Mouse (Mus musculus) heart, postnatal 0 days (tissue): ENCODE data around the gene Ccdc188. TPM values are rescaled to one million over a fixed set of nuclear protein-coding genes. Genes with fewer than 3 reads are reported as not detected.
A peak's percentile ranks its signal among the peaks of the same experiment; 100 is the strongest.

ENCODE experiments used
- ATAC-seq: fragments of 200-750 bp; cut with Nextera tagmentation; 2 replicates; pipeline ENCODE4 v1.8.0; 2017; ENCODE audit warnings: low read depth, moderate number of reproducible peaks, moderate library complexity; ENCODE audit not compliant: insufficient read depth
- DNase-seq: peaks from one replicate; pipeline ENCODE4 v3.0.0-alpha.2; 2016; ENCODE audit warnings: low spot score
- H3K27ac ChIP-seq: fragments of 300-500 bp; sonication (generic); 2 replicates; pipeline ENCODE4 v1.5.1; 2014; ENCODE audit warnings: low read depth, mild to moderate bottlenecking
- H3K27me3 ChIP-seq: fragments of 300-500 bp; sonication (generic); 2 replicates; pipeline ENCODE4 v1.6.1; 2014; ENCODE audit warnings: low read length, mixed read lengths; ENCODE audit not compliant: control insufficient read depth, insufficient read depth
- H3K36me3 ChIP-seq: fragments of 300-500 bp; sonication (generic); replicated peaks from 2 replicates; pipeline ENCODE4 v1.6.1; 2014; ENCODE audit warnings: low read length, mixed read lengths; ENCODE audit not compliant: control insufficient read depth, insufficient read depth
- H3K4me1 ChIP-seq: fragments of 300-500 bp; sonication (generic); 2 replicates; pipeline ENCODE4 v1.6.1; 2014; ENCODE audit warnings: antibody characterized with exemption; ENCODE audit not compliant: control insufficient read depth, insufficient read depth
- H3K4me2 ChIP-seq: fragments of 300-500 bp; sonication (generic); 2 replicates; pipeline ENCODE4 v1.6.1; 2014; ENCODE audit warnings: low read depth, mild to moderate bottlenecking, low read length, moderate library complexity
- H3K4me3 ChIP-seq: fragments of 300-500 bp; sonication (generic); 2 replicates; pipeline ENCODE4 v1.5.1; 2014; ENCODE audit warnings: low read depth, low read length
- H3K9ac ChIP-seq: fragments of 300-500 bp; sonication (generic); replicated peaks from 2 replicates; pipeline ENCODE4 v1.6.1; 2014; ENCODE audit warnings: low read depth, low read length, mixed read lengths
- H3K9me3 ChIP-seq: fragments of 300-500 bp; sonication (generic); replicated peaks from 2 replicates; pipeline ENCODE4 v1.6.1; 2016; ENCODE audit warnings: low read length; ENCODE audit not compliant: control insufficient read depth
- CTCF ChIP-seq: IDR thresholded peaks from 2 replicates; pipeline ENCODE4 v1.5.1; 2016; ENCODE audit warnings: antibody characterized with exemption, control low read depth, low read depth
- EP300 ChIP-seq: IDR thresholded peaks from 2 replicates; pipeline ENCODE4 v1.6.1; 2016; ENCODE audit warnings: antibody characterized with exemption, low read depth
- WGBS: fragments of 180-500 bp; shearing (Covaris S2); extraction: QIAGEN DNeasy Blood & Tissue Kit; methylation state at CpG from one replicate; pipeline ENCODE4 v1.1.7; 2014; 5-methylcytosine and 5-hydroxymethylcytosine counted together
- polyA plus RNA-seq: library from polyadenylated mRNA; unstranded; fragments of >200 nt; fragmentation: Nextera tagmentation; extraction: Ambion mirVana; gene quantifications from 2 replicates; pipeline ENCODE4 v1.2.1, GENCODE M21; 2015
- total RNA-seq: library from RNA; depleted of rRNA; stranded (reverse); fragments of >200 nt; gene quantifications from 2 replicates; pipeline ENCODE4 v1.2.3, GENCODE M21; 2014; ENCODE audit warnings: low replicate concordance

The Ccdc188 gene
- total and polyA plus RNA-seq, 2 experiments from 2014 or later: not detected

GRCm38 (mm10) chr16:18202061-18202460 is 15.6 kb upstream of the Ccdc188 start:
- no peaks in the 10 kb centered on the region for H3K4me1 ChIP-seq
- ATAC-seq (no peak), DNase-seq (no peak)
- no peak for TF ChIP-seq EP300
- no peak for TF ChIP-seq CTCF
- 100% methylated on average over 1 of the region's 1 CpGs for WGBS
- no peaks in the 10 kb centered on the region for H3K9me3 ChIP-seq
- H3K9ac ChIP-seq: no peak overlapping the region
- H3K4me2 ChIP-seq: no peak overlapping the region
- H3K27me3 ChIP-seq: no peaks in the 10 kb centered on the region
- no peaks in the 10 kb centered on the region for H3K36me3 ChIP-seq
- no peak overlapping the region for H3K4me3 ChIP-seq
- no peak overlapping the region for H3K27ac ChIP-seq

- H3K27ac ChIP-seq: no peak overlapping the region
- no peaks in the 10 kb centered on the region for H3K9me3 ChIP-seq
- ATAC-seq (no peak), DNase-seq (no peak)
- no peaks in the 10 kb centered on the region for H3K4me1 ChIP-seq
- no peak overlapping the region for H3K9ac ChIP-seq
- WGBS: 67% methylated on average over 7 of the region's 7 CpGs
- H3K36me3 ChIP-seq: no peaks in the 10 kb centered on the region
- no peak overlapping the region for H3K4me2 ChIP-seq
- TF ChIP-seq EP300 (no peak), CTCF (no peak)
- no peak overlapping the region for H3K4me3 ChIP-seq
- no peaks in the 10 kb centered on the region for H3K27me3 ChIP-seq
These were observed 14.1 kb upstream of the Ccdc188 start for GRCm38 (mm10) chr16:18203430-18204091.

GRCm38 (mm10) chr16:18210701-18211416 is 6.8 kb upstream of the Ccdc188 start:
- Histone ChIP-seq H3K27ac (no peak overlapping the region), H3K4me1 (peaks cover 13% of the 10 kb centered on the region), H3K4me2 (no peak overlapping the region), H3K9me3 (no peaks in the 10 kb centered on the region), H3K27me3 (no peaks in the 10 kb centered on the region), H3K9ac (no peak overlapping the region), H3K4me3 (no peak overlapping the region), H3K36me3 (no peaks in the 10 kb centered on the region)
- TF ChIP-seq EP300 (no peak), CTCF (peak; percentile 78)
- ATAC-seq (peak; percentile 38; the same call in 1 of the 2 replicates), DNase-seq (peak; percentile 33)
- 18% methylated on average over 8 of the region's 8 CpGs for WGBS

GRCm38 (mm10) chr16:18211417-18212171 is 6.1 kb upstream of the Ccdc188 start:
- 43% methylated on average over 10 of the region's 10 CpGs for WGBS
- TF ChIP-seq EP300: no peak
- peak; percentile 99 for TF ChIP-seq CTCF
- Histone ChIP-seq H3K9me3 (no peaks in the 10 kb centered on the region), H3K4me3 (no peak overlapping the region), H3K4me1 (peaks cover 13% of the 10 kb centered on the region), H3K9ac (no peak overlapping the region), H3K27me3 (no peaks in the 10 kb centered on the region), H3K36me3 (no peaks in the 10 kb centered on the region), H3K27ac (no peak overlapping the region), H3K4me2 (no peak overlapping the region)
- DNase-seq (peak; percentile 71), ATAC-seq (0 out of 2 replicates have a peak, but pooled peaks have one; percentile 18)

GRCm38 (mm10) chr16:18213689-18214088 is 4.0 kb upstream of the Ccdc188 start:
- no peak overlapping the region for H3K4me3 ChIP-seq
- DNase-seq (no peak), ATAC-seq (no peak)
- TF ChIP-seq EP300: no peak
- no peak for TF ChIP-seq CTCF
- H3K9me3 ChIP-seq: no peaks in the 10 kb centered on the region
- H3K4me2 ChIP-seq: no peak overlapping the region
- 63% methylated on average over 6 of the region's 6 CpGs for WGBS
- no peak overlapping the region for H3K27ac ChIP-seq
- H3K36me3 ChIP-seq: no peaks in the 10 kb centered on the region
- peaks cover 13% of the 10 kb centered on the region for H3K4me1 ChIP-seq
- no peak overlapping the region for H3K9ac ChIP-seq
- H3K27me3 ChIP-seq: no peaks in the 10 kb centered on the region
